Mouse (Mus musculus) liver, embryonic 14.5 days (tissue): ENCODE data around the gene Ikbip. TPM values are rescaled to one million over a fixed set of nuclear protein-coding genes. Genes with fewer than 3 reads are reported as not detected.

ENCODE experiments used
- ATAC-seq: fragments of 200-750 bp; cut with Nextera tagmentation; 2 replicates; pipeline ENCODE4 v1.8.0; 2017; ENCODE audit warnings: moderate number of reproducible peaks, mild to moderate bottlenecking, moderate library complexity; ENCODE audit not compliant: insufficient read depth
- DNase-seq, 3 experiments: peaks; one replicate each; pipeline ENCODE4 v3.0.0-alpha.2; 2012 to 2013; ENCODE audit warnings: low read depth in 3 of 3, low spot score in 3 of 3
- H3K27ac ChIP-seq: fragments of 300-500 bp; sonication (generic); 2 replicates; pipeline ENCODE4 v1.5.1; 2014; ENCODE audit warnings: moderate library complexity, mild to moderate bottlenecking, control low read depth, inconsistent platforms
- H3K27me3 ChIP-seq: fragments of 300-500 bp; sonication (generic); 2 replicates; pipeline ENCODE4 v1.6.1; 2014; ENCODE audit warnings: mild to moderate bottlenecking, low read length, moderate library complexity; ENCODE audit not compliant: control insufficient read depth, insufficient read depth
- H3K36me3 ChIP-seq: fragments of 300-500 bp; sonication (generic); replicated peaks from 2 replicates; pipeline ENCODE4 v1.6.1; 2014; ENCODE audit warnings: low read depth; ENCODE audit not compliant: control insufficient read depth, insufficient read depth
- H3K4me1 ChIP-seq, 2 experiments: fragments of 200-500 bp in 1 of 2; fragments of 300-500 bp in 1 of 2; sonication (generic) in 1 of 2; replicated peaks; 2 replicates each; pipeline ENCODE4 v1.6.1; 2012 to 2014; ENCODE audit warnings: antibody characterized with exemption in 1 of 2, inconsistent platforms in 1 of 2, low read length in 1 of 2; ENCODE audit not compliant: control insufficient read depth in 2 of 2, insufficient read depth in 2 of 2
- H3K4me2 ChIP-seq: fragments of 300-500 bp; sonication (generic); 2 replicates; pipeline ENCODE4 v1.6.1; 2014; ENCODE audit warnings: low read depth, mild to moderate bottlenecking, control low read depth, moderate library complexity
- H3K4me3 ChIP-seq, 2 experiments: fragments of 200-500 bp in 1 of 2; fragments of 300-500 bp in 1 of 2; sonication (generic) in 1 of 2; 2 replicates each; pipeline ENCODE4 v1.5.1; 2012 to 2014; ENCODE audit warnings: low read depth in 2 of 2, low read length in 2 of 2, mild to moderate bottlenecking in 2 of 2, control low read depth in 1 of 2, inconsistent platforms in 1 of 2, moderate library complexity in 1 of 2; ENCODE audit not compliant: insufficient read depth in 1 of 2
- H3K9ac ChIP-seq: fragments of 300-500 bp; sonication (generic); replicated peaks from 2 replicates; pipeline ENCODE4 v1.6.1; 2014; ENCODE audit warnings: mild to moderate bottlenecking, control low read depth, moderate library complexity
- H3K9me3 ChIP-seq: fragments of 300-500 bp; sonication (generic); 2 replicates; pipeline ENCODE4 v1.6.1; 2016; ENCODE audit warnings: low read length, mixed read lengths; ENCODE audit not compliant: control insufficient read depth
- CTCF ChIP-seq: IDR thresholded peaks from 2 replicates; pipeline ENCODE4 v1.5.1; 2016; ENCODE audit warnings: antibody characterized with exemption, low read depth, control low read depth
- EP300 ChIP-seq: IDR thresholded peaks from 2 replicates; pipeline ENCODE4 v1.6.1; 2016; ENCODE audit warnings: antibody characterized with exemption, low read depth
- WGBS: fragments of 180-500 bp; shearing (Covaris S2); extraction: QIAGEN DNeasy Blood & Tissue Kit; methylation state at CpG from one replicate; pipeline ENCODE4 v1.1.7; 2014; ENCODE audit not compliant: insufficient replicate concordance; 5-methylcytosine and 5-hydroxymethylcytosine counted together
- polyA plus RNA-seq, 2 experiments: library from polyadenylated mRNA; depleted of rRNA in 1 of 2; stranded (reverse) in 1 of 2; unstranded in 1 of 2; fragments of >200 nt; fragmentation: Nextera tagmentation in 1 of 2; extraction: Ambion mirVana in 1 of 2; gene quantifications; 2 replicates each; pipeline versions ENCODE4 v1.2.1 to v1.2.3; 2012 to 2014

The Ikbip gene
- polyA plus RNA-seq, 2 experiments: 4.0 to 7.9 TPM

- Histone ChIP-seq H3K27ac (no peak overlapping the region), H3K4me1 (peaks cover 7 to 16% of the 10 kb centered on the region in 2 experiments), H3K4me3 (no peak overlapping the region), H3K36me3 (peaks cover 2% of the 10 kb centered on the region), H3K4me2 (no peak overlapping the region), H3K9ac (no peak overlapping the region), H3K9me3 (no peaks in the 10 kb centered on the region), H3K27me3 (no peaks in the 10 kb centered on the region)
- TF ChIP-seq CTCF: no peak
- TF ChIP-seq EP300: no peak
- no peak for ATAC-seq
- 49% methylated on average over 10 of the region's 10 CpGs for WGBS
- no peak for DNase-seq
Measured at GRCm38 (mm10) chr10:91126618-91127355, 44.0 kb downstream of the Ikbip start.

- no peak for ATAC-seq
- Histone ChIP-seq H3K9me3 (no peaks in the 10 kb centered on the region), H3K9ac (no peak overlapping the region), H3K36me3 (no peaks in the 10 kb centered on the region), H3K4me3 (no peak overlapping the region), H3K4me2 (no peak overlapping the region), H3K27me3 (no peaks in the 10 kb centered on the region), H3K27ac (no peak overlapping the region), H3K4me1 (peaks cover 5 to 12% of the 10 kb centered on the region in 2 experiments)
- no peak for TF ChIP-seq EP300
- TF ChIP-seq CTCF: no peak
- no peak for DNase-seq
- WGBS: 22% methylated on average over 2 of the region's 2 CpGs
Measured at GRCm38 (mm10) chr10:91127395-91127794, 44.7 kb downstream of the Ikbip start.

GRCm38 (mm10) chr10:91128551-91129160 is 45.9 kb downstream of the Ikbip start:
- ATAC-seq (no peak), DNase-seq (no peak)
- no peaks in the 10 kb centered on the region for H3K27me3 ChIP-seq

GRCm38 (mm10) chr10:91130792-91131191 is 48.1 kb downstream of the Ikbip start:
- Histone ChIP-seq H3K9me3 (no peaks in the 10 kb centered on the region), H3K27me3 (no peaks in the 10 kb centered on the region), H3K27ac (no peak overlapping the region), H3K4me2 (no peak overlapping the region), H3K9ac (no peak overlapping the region), H3K36me3 (no peaks in the 10 kb centered on the region), H3K4me3 (no peak overlapping the region), H3K4me1 (peaks cover 0 to 9% of the 10 kb centered on the region in 2 experiments; a peak in 3 of 4 replicates)
- 81% methylated on average over 3 of the region's 3 CpGs for WGBS
- TF ChIP-seq EP300 (no peak), CTCF (no peak)
- DNase-seq (no peak), ATAC-seq (no peak)

More at GRCm38 (mm10) chr10:91128551-91129160, 45.9 kb downstream of the Ikbip start:
- no peak overlapping the region for H3K9ac ChIP-seq
- H3K4me3 ChIP-seq: no peak overlapping the region
- WGBS: 66% methylated on average over 1 of the region's 1 CpGs
- TF ChIP-seq CTCF (no peak), EP300 (no peak)
- no peaks in the 10 kb centered on the region for H3K36me3 ChIP-seq
- peaks cover 5 to 12% of the 10 kb centered on the region in 2 experiments for H3K4me1 ChIP-seq
- no peak overlapping the region for H3K4me2 ChIP-seq
- no peak overlapping the region for H3K27ac ChIP-seq
- no peaks in the 10 kb centered on the region for H3K9me3 ChIP-seq

- ATAC-seq: no peak
- Histone ChIP-seq H3K9ac (no peak overlapping the region), H3K36me3 (no peaks in the 10 kb centered on the region), H3K4me1 (peaks cover 0 to 8% of the 10 kb centered on the region in 2 experiments; a peak in 3 of 4 replicates), H3K9me3 (no peaks in the 10 kb centered on the region), H3K27ac (no peak overlapping the region), H3K27me3 (no peaks in the 10 kb centered on the region), H3K4me3 (no peak overlapping the region), H3K4me2 (no peak overlapping the region)
- DNase-seq: no peak
- 89% methylated on average over 1 of the region's 1 CpGs for WGBS
- TF ChIP-seq EP300 (no peak), CTCF (no peak)
Measured at GRCm38 (mm10) chr10:91131565-91131964, 48.8 kb downstream of the Ikbip start.
